Mouse (Mus musculus): ENCODE measurements around the gene Msi2. TPM values are rescaled to one million over a fixed set of nuclear protein-coding genes. Genes with fewer than 3 reads are reported as not detected.

Msi2 gene
- polyA plus RNA-seq, 1 experiment from 2014 or later: 15.9 TPM

GRCm38 (mm10) chr11:88348056-88348455 lies 370.3 kb downstream of the Msi2 start:
- Histone ChIP-seq H3K9me3 (no peaks in the 10 kb centered on the region), H3K4me1 (peaks cover 29% of the 10 kb centered on the region), H3K27ac (no peak overlapping the region), H3K4me3 (no peak overlapping the region), H3K36me3 (peaks cover 41% of the 10 kb centered on the region), H3K27me3 (ENCODE audit: insufficient read depth, poor library complexity, severe bottlenecking) (no peaks in the 10 kb centered on the region)
- 80% methylated on average over 3 of the region's 3 CpGs for WGBS
- no peak for DNase-seq (ENCODE audit: low spot score)

- DNase-seq (ENCODE audit: low spot score): no peak
- peaks cover 11% of the 10 kb centered on the region for H3K4me1 ChIP-seq
- 91% methylated on average over 5 of the region's 5 CpGs for WGBS
These were observed 372.2 kb downstream of the Msi2 start for GRCm38 (mm10) chr11:88346066-88346465.

GRCm38 (mm10) chr11:88337926-88338325 lies 380.4 kb downstream of the Msi2 start:
- WGBS: 91% methylated on average over 3 of the region's 3 CpGs
- no peak overlapping the region for H3K4me3 ChIP-seq
- H3K27ac ChIP-seq: no peak overlapping the region
- H3K4me1 ChIP-seq: peaks cover 20% of the 10 kb centered on the region
- no peaks in the 10 kb centered on the region for H3K27me3 ChIP-seq (ENCODE audit: insufficient read depth, poor library complexity, severe bottlenecking)
- no peak for DNase-seq (ENCODE audit: low spot score)
- H3K36me3 ChIP-seq: peaks cover 22% of the 10 kb centered on the region
- H3K9me3 ChIP-seq: no peaks in the 10 kb centered on the region

More at GRCm38 (mm10) chr11:88346066-88346465, 372.2 kb downstream of the Msi2 start:
- Histone ChIP-seq H3K27me3 (ENCODE audit: insufficient read depth, poor library complexity, severe bottlenecking) (no peaks in the 10 kb centered on the region), H3K36me3 (peaks cover 43% of the 10 kb centered on the region), H3K9me3 (no peaks in the 10 kb centered on the region), H3K4me3 (no peak overlapping the region), H3K27ac (no peak overlapping the region)

- Histone ChIP-seq H3K4me1 (peaks cover 30% of the 10 kb centered on the region), H3K9me3 (no peaks in the 10 kb centered on the region), H3K4me3 (no peak overlapping the region), H3K27me3 (ENCODE audit: insufficient read depth, poor library complexity, severe bottlenecking) (no peaks in the 10 kb centered on the region), H3K36me3 (peaks cover 17% of the 10 kb centered on the region), H3K27ac (no peak overlapping the region)
- DNase-seq (ENCODE audit: low spot score): no peak
- 57% methylated on average over 5 of the region's 5 CpGs for WGBS
These were observed 383.4 kb downstream of the Msi2 start for GRCm38 (mm10) chr11:88334893-88335292.

GRCm38 (mm10) chr11:88332309-88332934 lies 385.9 kb downstream of the Msi2 start:
- H3K27ac ChIP-seq: no peak overlapping the region
- DNase-seq (ENCODE audit: low spot score): no peak
- H3K4me3 ChIP-seq: no peak overlapping the region
- H3K9me3 ChIP-seq: no peaks in the 10 kb centered on the region
- peaks cover 34% of the 10 kb centered on the region for H3K4me1 ChIP-seq
- H3K27me3 ChIP-seq (ENCODE audit: insufficient read depth, poor library complexity, severe bottlenecking): no peaks in the 10 kb centered on the region
- H3K36me3 ChIP-seq: 0 out of 2 replicates have a peak, but pooled peaks cover 2% of the 10 kb centered on the region
- WGBS: 85% methylated on average over 8 of the region's 8 CpGs

- H3K36me3 ChIP-seq: no peaks in the 10 kb centered on the region
- peaks cover 40% of the 10 kb centered on the region for H3K4me1 ChIP-seq
- H3K27me3 ChIP-seq (ENCODE audit: insufficient read depth, poor library complexity, severe bottlenecking): no peaks in the 10 kb centered on the region
- WGBS: 91% methylated on average over 8 of the region's 8 CpGs
- no peak overlapping the region for H3K27ac ChIP-seq
- H3K9me3 ChIP-seq: no peaks in the 10 kb centered on the region
- no peak overlapping the region for H3K4me3 ChIP-seq
- no peak for DNase-seq (ENCODE audit: low spot score)
These were observed 386.6 kb downstream of the Msi2 start for GRCm38 (mm10) chr11:88331722-88332121.

GRCm38 (mm10) chr11:88330799-88331198 lies 387.5 kb downstream of the Msi2 start:
- peaks cover 36% of the 10 kb centered on the region for H3K4me1 ChIP-seq

GRCm38 (mm10) chr11:88328813-88329595 lies 389.3 kb downstream of the Msi2 start:
- no peak overlapping the region for H3K27ac ChIP-seq
- DNase-seq (ENCODE audit: low spot score): no peak
- H3K27me3 ChIP-seq (ENCODE audit: insufficient read depth, poor library complexity, severe bottlenecking): no peaks in the 10 kb centered on the region
- 88% methylated on average over 17 of the region's 17 CpGs for WGBS
- H3K9me3 ChIP-seq: no peaks in the 10 kb centered on the region
- H3K36me3 ChIP-seq: no peaks in the 10 kb centered on the region
- peaks cover 20% of the 10 kb centered on the region for H3K4me1 ChIP-seq
- no peak overlapping the region for H3K4me3 ChIP-seq

More at GRCm38 (mm10) chr11:88330799-88331198, 387.5 kb downstream of the Msi2 start:
- 69% methylated on average over 11 of the region's 11 CpGs for WGBS
- Histone ChIP-seq H3K4me3 (no peak overlapping the region), H3K27ac (no peak overlapping the region), H3K9me3 (no peaks in the 10 kb centered on the region), H3K36me3 (no peaks in the 10 kb centered on the region), H3K27me3 (ENCODE audit: insufficient read depth, poor library complexity, severe bottlenecking) (no peaks in the 10 kb centered on the region)
- DNase-seq (ENCODE audit: low spot score): no peak

- no peak overlapping the region for H3K4me3 ChIP-seq
- no peak for DNase-seq (ENCODE audit: low spot score)
- H3K27me3 ChIP-seq (ENCODE audit: insufficient read depth, poor library complexity, severe bottlenecking): no peaks in the 10 kb centered on the region
- peaks cover 17% of the 10 kb centered on the region for H3K4me1 ChIP-seq
- 0 out of 2 replicates have a peak, but pooled peaks cover under 1% of the 10 kb centered on the region for H3K36me3 ChIP-seq
- no peaks in the 10 kb centered on the region for H3K9me3 ChIP-seq
- no peak overlapping the region for H3K27ac ChIP-seq
- 7% methylated on average over 4 of the region's 4 CpGs for WGBS
These were observed 391.3 kb downstream of the Msi2 start for GRCm38 (mm10) chr11:88327016-88327415.

- no peak overlapping the region for H3K4me3 ChIP-seq
- no peaks in the 10 kb centered on the region for H3K9me3 ChIP-seq
- peaks cover 55% of the 10 kb centered on the region for H3K4me1 ChIP-seq
- H3K27ac ChIP-seq: no peak overlapping the region
- WGBS: 74% methylated on average over 5 of the region's 5 CpGs
- 0 out of 2 replicates have a peak, but pooled peaks cover 2% of the 10 kb centered on the region for H3K36me3 ChIP-seq
- H3K27me3 ChIP-seq (ENCODE audit: insufficient read depth, poor library complexity, severe bottlenecking): no peaks in the 10 kb centered on the region
- no peak for DNase-seq (ENCODE audit: low spot score)
These were observed 399.5 kb downstream of the Msi2 start for GRCm38 (mm10) chr11:88318850-88319249.

- no peak for DNase-seq (ENCODE audit: low spot score)
- Histone ChIP-seq H3K4me3 (no peak overlapping the region), H3K27ac (peak overlapping the region; percentile 82), H3K4me1 (peaks cover 90% of the 10 kb centered on the region), H3K36me3 (no peaks in the 10 kb centered on the region), H3K27me3 (ENCODE audit: insufficient read depth, poor library complexity, severe bottlenecking) (no peaks in the 10 kb centered on the region), H3K9me3 (no peaks in the 10 kb centered on the region)
- 74% methylated on average over 5 of the region's 5 CpGs for WGBS
These were observed 402.9 kb downstream of the Msi2 start for GRCm38 (mm10) chr11:88315393-88315792.

- H3K9me3 ChIP-seq: no peaks in the 10 kb centered on the region
- 21% methylated on average over 6 of the region's 6 CpGs for WGBS
- peaks cover 96% of the 10 kb centered on the region for H3K4me1 ChIP-seq
These were observed 403.8 kb downstream of the Msi2 start for GRCm38 (mm10) chr11:88314471-88314870.

GRCm38 (mm10) chr11:88313512-88313911 lies 404.8 kb downstream of the Msi2 start:
- 4% methylated on average over 8 of the region's 8 CpGs for WGBS
- Histone ChIP-seq H3K9me3 (no peaks in the 10 kb centered on the region), H3K36me3 (no peaks in the 10 kb centered on the region), H3K4me3 (peak overlapping the region; percentile 10; the same call in 1 of the 2 replicates), H3K27ac (peak overlapping the region; percentile 82), H3K4me1 (peaks cover 96% of the 10 kb centered on the region), H3K27me3 (ENCODE audit: insufficient read depth, poor library complexity, severe bottlenecking) (no peaks in the 10 kb centered on the region)
- DNase-seq (ENCODE audit: low spot score): peak; percentile 82

More at GRCm38 (mm10) chr11:88314471-88314870, 403.8 kb downstream of the Msi2 start:
- Histone ChIP-seq H3K36me3 (no peaks in the 10 kb centered on the region), H3K4me3 (no peak overlapping the region), H3K27ac (peak overlapping the region; percentile 82), H3K27me3 (ENCODE audit: insufficient read depth, poor library complexity, severe bottlenecking) (no peaks in the 10 kb centered on the region)
- no peak for DNase-seq (ENCODE audit: low spot score)
